Mouse (Mus musculus): ENCODE results near the gene Iqgap3.

- TF ChIP-seq CTCF (IDR thresholded peaks at IDR 0.05; ENCODE audit: low read depth) = no peak
- TF ChIP-seq EP300 (optimal IDR thresholded peaks at IDR 0.05) = no peak
Measured at GRCm38 (mm10) chr3:88160856-88161255, 79.1 kb downstream of the Iqgap3 start.

Data from stomach, postnatal 0 days (tissue).